Mouse (Mus musculus) heart, adult 2 months (tissue): Measurements from ENCODE around the gene Kcnk3.

Source experiments
- CTCF ChIP-seq: fragments of 200-600 bp; IDR thresholded peaks from 2 replicates; pipeline ENCODE4 v1.8.1; 2022; ENCODE audit warnings: antibody characterized with exemption, mild to moderate bottlenecking, moderate library complexity
- EP300 ChIP-seq: fragments of 200-500 bp; IDR thresholded peaks from 2 replicates; pipeline ENCODE4 v1.6.1; 2011; ENCODE audit warnings: low read depth, low read length, control low read depth; ENCODE audit not compliant: insufficient read depth
- POLR2A ChIP-seq: fragments of 200-500 bp; IDR thresholded peaks from 2 replicates; pipeline ENCODE4 v1.6.1; 2011; ENCODE audit warnings: mild to moderate bottlenecking, low read depth, low read length, control low read depth; ENCODE audit not compliant: insufficient read depth

DNA sequence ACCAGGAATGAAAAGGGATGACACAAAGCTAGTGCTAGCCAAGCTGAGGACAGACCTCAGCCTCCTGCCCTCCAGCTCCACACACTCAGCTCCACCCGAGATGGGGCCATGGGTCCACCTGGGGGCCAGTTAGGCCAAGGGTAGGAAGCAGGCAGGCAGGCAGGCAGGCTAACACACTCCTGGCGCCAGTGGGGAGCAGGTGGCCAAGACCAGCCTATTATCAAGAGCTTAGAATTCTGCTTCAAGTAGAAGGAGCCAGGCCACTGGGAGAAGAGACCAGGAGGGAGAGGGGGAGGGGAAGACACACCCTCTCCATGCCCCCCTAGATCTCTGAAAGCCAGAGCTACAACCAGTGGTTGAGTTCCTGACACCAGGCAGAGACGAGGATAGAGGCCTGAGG lies 28.7 kb downstream of the Kcnk3 start:
- TF ChIP-seq CTCF (no peak), EP300 (no peak), POLR2A (no peak)
